Mouse (Mus musculus): ENCODE data around the gene Etv1. TPM values are rescaled to one million over a fixed set of nuclear protein-coding genes. Genes with fewer than 3 reads are reported as not detected.
A peak's percentile ranks its signal among the peaks of the same experiment; 100 is the strongest.

The Etv1 gene
- polyA plus RNA-seq, 1 experiment from 2014 or later, result 42.1 TPM

DNA sequence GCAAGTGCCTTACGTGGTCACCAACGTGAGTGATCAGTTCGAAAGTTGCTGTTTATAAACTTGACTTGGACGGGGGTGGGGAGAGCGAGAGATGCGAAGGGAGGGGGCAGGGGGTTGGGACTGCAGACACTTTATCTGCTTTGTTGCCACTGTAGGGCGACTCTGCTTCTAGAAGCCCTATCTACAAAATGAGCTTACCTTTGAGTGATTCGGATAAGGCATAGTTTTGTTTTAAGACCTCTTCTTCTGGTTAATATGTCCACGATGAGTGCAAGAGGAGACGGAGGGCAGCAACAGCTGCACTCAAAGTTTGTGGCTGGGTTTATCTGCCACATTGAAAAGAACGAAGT is 1.8 kb downstream of the Etv1 start:
- H3K9ac ChIP-seq (ENCODE audit: low read length), result peak overlapping the region; percentile 76

DNA sequence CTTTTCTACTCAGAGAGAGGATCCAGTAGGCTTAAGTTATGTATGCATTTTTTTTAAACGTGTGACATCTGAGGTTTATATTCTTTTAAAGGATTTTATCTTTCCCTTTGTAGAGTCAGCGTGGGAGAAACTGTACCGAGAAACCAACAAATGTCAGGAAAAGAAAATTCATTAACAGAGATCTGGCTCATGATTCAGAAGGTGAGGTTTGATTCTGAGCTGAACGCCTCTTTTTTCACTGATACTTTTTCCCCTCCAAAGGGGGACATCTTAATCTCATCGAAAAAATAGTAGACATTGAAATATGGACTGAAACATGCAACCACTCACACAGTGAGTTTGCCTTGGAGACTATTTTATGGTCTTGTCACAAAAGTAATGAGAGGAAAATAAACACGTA is 2.5 kb downstream of the Etv1 start:
- H3K9me3 ChIP-seq (replicated peaks; ENCODE audit: control insufficient read depth, low read length), result no peaks in the 10 kb centered on the region
- peak overlapping the region; percentile 69 for H3K4me3 ChIP-seq (replicated peaks; ENCODE audit: low read length)
- H3K4me2 ChIP-seq (ENCODE audit: low read depth, low read length), result peak overlapping the region; percentile 98
- H3K27ac ChIP-seq (ENCODE audit: low read length), result no peak overlapping the region
- H3K27me3 ChIP-seq (ENCODE audit: control insufficient read depth, insufficient read depth, low read length), result no peaks in the 10 kb centered on the region
- peaks cover 3% of the 10 kb centered on the region for H3K4me1 ChIP-seq (ENCODE audit: control insufficient read depth, insufficient read depth, low read length)
- WGBS, result 25% methylated on average over 6 of the region's 6 CpGs
- no peak overlapping the region for H3K9ac ChIP-seq (ENCODE audit: low read length)
- H3K36me3 ChIP-seq (ENCODE audit: control insufficient read depth, insufficient read depth, low read length), result no peaks in the 10 kb centered on the region
- ATAC-seq (ENCODE audit: insufficient read depth, low FRiP score), result no peak

More for the DNA sequence above, 1.8 kb downstream of the Etv1 start:
- Histone ChIP-seq H3K9me3 (replicated peaks; ENCODE audit: control insufficient read depth, low read length) (no peaks in the 10 kb centered on the region), H3K4me1 (ENCODE audit: control insufficient read depth, insufficient read depth, low read length) (peaks cover 3% of the 10 kb centered on the region), H3K27me3 (ENCODE audit: control insufficient read depth, insufficient read depth, low read length) (no peaks in the 10 kb centered on the region), H3K4me3 (replicated peaks; ENCODE audit: low read length) (peak overlapping the region; percentile 69), H3K4me2 (ENCODE audit: low read depth, low read length) (peak overlapping the region; percentile 98), H3K36me3 (ENCODE audit: control insufficient read depth, insufficient read depth, low read length) (no peaks in the 10 kb centered on the region), H3K27ac (ENCODE audit: low read length) (peak overlapping the region; percentile 98)
- ATAC-seq (ENCODE audit: insufficient read depth, low FRiP score), result no peak
- WGBS, result 1% methylated on average over 11 of the region's 11 CpGs

DNA sequence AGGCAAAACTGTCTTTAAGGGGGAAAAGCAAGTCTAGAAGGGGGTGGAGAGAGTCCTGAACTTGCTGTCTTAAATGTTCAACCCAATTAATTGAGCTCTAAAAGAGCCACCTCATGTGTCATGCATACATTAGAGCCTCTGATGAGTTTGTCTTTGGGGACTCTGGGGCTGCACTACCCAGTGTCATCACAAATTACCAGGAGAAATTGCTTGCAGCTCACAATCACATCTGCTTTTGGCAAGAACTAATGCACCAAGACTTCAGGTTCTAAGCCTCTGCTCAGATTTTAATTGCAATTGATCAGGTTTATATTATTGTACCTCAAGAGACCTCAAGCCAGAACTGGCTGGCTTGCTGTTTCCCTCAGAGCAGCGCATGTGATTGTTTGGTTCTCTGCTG is 4.1 kb downstream of the Etv1 start:
- ATAC-seq (ENCODE audit: insufficient read depth, low FRiP score), result no peak
- H3K4me1 ChIP-seq (ENCODE audit: control insufficient read depth, insufficient read depth, low read length), result peaks cover 9% of the 10 kb centered on the region
- 56% methylated on average over 1 of the region's 1 CpGs for WGBS
- H3K27me3 ChIP-seq (ENCODE audit: control insufficient read depth, insufficient read depth, low read length), result no peaks in the 10 kb centered on the region
- H3K4me3 ChIP-seq (replicated peaks; ENCODE audit: low read length), result peak overlapping the region; percentile 15
- H3K9me3 ChIP-seq (replicated peaks; ENCODE audit: control insufficient read depth, low read length), result no peaks in the 10 kb centered on the region
- H3K9ac ChIP-seq (ENCODE audit: low read length), result no peak overlapping the region
- H3K36me3 ChIP-seq (ENCODE audit: control insufficient read depth, insufficient read depth, low read length), result no peaks in the 10 kb centered on the region
- H3K27ac ChIP-seq (ENCODE audit: low read length), result no peak overlapping the region
- peak overlapping the region; percentile 28 for H3K4me2 ChIP-seq (ENCODE audit: low read depth, low read length)

DNA sequence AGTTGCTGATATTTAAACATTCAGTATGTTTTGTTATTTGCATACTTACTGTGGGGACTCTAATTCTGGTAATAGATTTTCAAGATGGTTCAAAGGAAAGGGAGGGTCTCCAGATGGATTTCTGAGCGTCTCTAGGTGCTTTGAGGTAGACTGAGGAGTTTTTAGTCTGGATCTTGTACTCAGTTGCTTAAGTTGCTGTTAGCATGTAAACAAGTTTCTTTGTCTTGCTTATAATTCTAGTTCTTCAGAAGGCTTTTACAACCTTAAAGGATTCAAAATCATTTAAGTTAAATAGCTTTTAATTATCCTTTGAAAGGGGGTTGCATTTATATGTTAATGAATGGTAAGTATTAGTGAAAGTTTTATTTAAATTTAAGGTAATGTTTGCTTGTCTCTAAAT is 5.0 kb downstream of the Etv1 start:
- no peaks in the 10 kb centered on the region for H3K36me3 ChIP-seq (ENCODE audit: control insufficient read depth, insufficient read depth, low read length)
- no peak overlapping the region for H3K27ac ChIP-seq (ENCODE audit: low read length)
- 0 out of 2 replicates have a peak overlapping the region, but pooled peaks have one; percentile 2 for H3K4me2 ChIP-seq (ENCODE audit: low read depth, low read length)
- no peak for ATAC-seq (ENCODE audit: insufficient read depth, low FRiP score)
- H3K4me3 ChIP-seq (replicated peaks; ENCODE audit: low read length), result no peak overlapping the region
- 28% methylated on average over 1 of the region's 1 CpGs for WGBS
- no peak overlapping the region for H3K9ac ChIP-seq (ENCODE audit: low read length)
- H3K9me3 ChIP-seq (replicated peaks; ENCODE audit: control insufficient read depth, low read length), result no peaks in the 10 kb centered on the region
- no peaks in the 10 kb centered on the region for H3K27me3 ChIP-seq (ENCODE audit: control insufficient read depth, insufficient read depth, low read length)
- peaks cover 14% of the 10 kb centered on the region for H3K4me1 ChIP-seq (ENCODE audit: control insufficient read depth, insufficient read depth, low read length)

DNA sequence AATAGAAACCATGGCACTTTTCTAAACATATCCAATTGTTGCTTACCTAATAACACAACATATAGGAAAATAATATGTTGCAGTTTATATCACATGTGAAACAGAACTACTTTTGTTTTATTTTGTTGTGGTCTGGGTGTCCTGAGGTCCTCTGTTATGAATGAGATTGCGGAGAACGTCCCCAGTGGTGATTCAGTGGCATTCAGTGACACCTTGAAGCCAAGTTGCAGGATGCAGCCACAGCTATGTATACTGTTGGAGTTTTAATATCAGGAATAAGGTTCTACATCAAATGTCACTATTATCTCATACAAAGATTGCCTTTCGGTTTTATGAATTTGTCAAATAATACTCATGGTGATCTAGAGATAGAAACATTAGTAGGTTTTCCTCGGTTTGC is 7.4 kb downstream of the Etv1 start:
- 80% methylated on average over 4 of the region's 4 CpGs for WGBS
- H3K4me2 ChIP-seq (ENCODE audit: low read depth, low read length), result no peak overlapping the region
- H3K4me1 ChIP-seq (ENCODE audit: control insufficient read depth, insufficient read depth, low read length), result peaks cover 11% of the 10 kb centered on the region
- H3K9me3 ChIP-seq (replicated peaks; ENCODE audit: control insufficient read depth, low read length), result no peaks in the 10 kb centered on the region
- no peak for ATAC-seq (ENCODE audit: insufficient read depth, low FRiP score)
- H3K27me3 ChIP-seq (ENCODE audit: control insufficient read depth, insufficient read depth, low read length), result no peaks in the 10 kb centered on the region
- H3K27ac ChIP-seq (ENCODE audit: low read length), result no peak overlapping the region
- H3K36me3 ChIP-seq (ENCODE audit: control insufficient read depth, insufficient read depth, low read length), result no peaks in the 10 kb centered on the region
- no peak overlapping the region for H3K9ac ChIP-seq (ENCODE audit: low read length)
- no peak overlapping the region for H3K4me3 ChIP-seq (replicated peaks; ENCODE audit: low read length)

DNA sequence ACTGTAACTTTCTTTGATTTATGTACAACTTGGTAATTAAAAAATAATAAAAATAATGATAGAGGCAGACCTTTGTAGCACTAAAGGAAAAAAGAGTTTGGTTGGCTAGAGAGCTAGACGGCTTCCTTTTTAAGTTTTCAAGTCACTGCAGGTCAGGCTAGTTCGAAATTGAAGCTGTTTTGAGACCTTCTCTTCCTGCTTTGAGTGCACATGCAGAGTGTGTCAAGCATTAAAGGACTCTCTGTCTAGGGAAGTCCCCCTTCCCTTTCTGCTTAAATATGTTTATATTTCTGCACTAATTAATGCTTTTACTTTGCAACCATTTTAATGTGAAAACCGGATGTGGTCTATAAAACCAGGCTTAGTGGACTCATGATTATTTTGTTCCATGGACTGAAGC is 8.5 kb downstream of the Etv1 start:
- no peak for ATAC-seq (ENCODE audit: insufficient read depth, low FRiP score)
- H3K4me2 ChIP-seq (ENCODE audit: low read depth, low read length), result 0 out of 2 replicates have a peak overlapping the region, but pooled peaks have one; percentile 41
- peak overlapping the region; percentile 62; the same call in 1 of the 2 replicates for H3K27ac ChIP-seq (ENCODE audit: low read length)
- no peaks in the 10 kb centered on the region for H3K36me3 ChIP-seq (ENCODE audit: control insufficient read depth, insufficient read depth, low read length)
- H3K4me3 ChIP-seq (replicated peaks; ENCODE audit: low read length), result no peak overlapping the region
- H3K9ac ChIP-seq (ENCODE audit: low read length), result no peak overlapping the region
- 46% methylated on average over 3 of the region's 3 CpGs for WGBS
- H3K9me3 ChIP-seq (replicated peaks; ENCODE audit: control insufficient read depth, low read length), result no peaks in the 10 kb centered on the region
- H3K4me1 ChIP-seq (ENCODE audit: control insufficient read depth, insufficient read depth, low read length), result peaks cover 11% of the 10 kb centered on the region
- no peaks in the 10 kb centered on the region for H3K27me3 ChIP-seq (ENCODE audit: control insufficient read depth, insufficient read depth, low read length)

DNA sequence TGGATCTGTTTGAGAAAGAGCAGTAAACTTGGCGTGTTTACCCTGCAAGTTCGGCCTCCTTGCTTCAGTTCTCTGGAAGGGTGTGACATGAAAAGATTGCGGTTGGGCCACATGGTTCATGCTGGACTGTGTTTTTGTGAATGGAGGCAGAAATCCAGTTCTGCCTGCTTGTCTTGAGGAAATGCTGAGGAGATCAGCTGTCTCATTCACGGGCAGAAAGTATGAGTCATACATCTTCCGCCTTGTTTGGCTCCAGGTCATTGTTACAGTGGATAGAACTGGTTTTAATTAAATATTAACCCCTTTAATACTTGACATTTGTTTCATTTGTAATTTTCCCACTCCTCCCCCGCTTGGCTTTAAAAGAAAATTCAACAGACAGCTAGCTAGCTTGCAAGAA is 9.4 kb downstream of the Etv1 start:
- H3K4me1 ChIP-seq (ENCODE audit: control insufficient read depth, insufficient read depth, low read length), result peaks cover 11% of the 10 kb centered on the region
- no peaks in the 10 kb centered on the region for H3K27me3 ChIP-seq (ENCODE audit: control insufficient read depth, insufficient read depth, low read length)
- H3K4me3 ChIP-seq (replicated peaks; ENCODE audit: low read length), result peak overlapping the region; percentile 5; the same call in 1 of the 2 replicates
- no peak overlapping the region for H3K9ac ChIP-seq (ENCODE audit: low read length)
- ATAC-seq (ENCODE audit: insufficient read depth, low FRiP score), result peak; percentile 97
- WGBS, result 15% methylated on average over 6 of the region's 6 CpGs
- H3K4me2 ChIP-seq (ENCODE audit: low read depth, low read length), result peak overlapping the region; percentile 41
- peak overlapping the region; percentile 67 for H3K27ac ChIP-seq (ENCODE audit: low read length)
- H3K9me3 ChIP-seq (replicated peaks; ENCODE audit: control insufficient read depth, low read length), result no peaks in the 10 kb centered on the region
- no peaks in the 10 kb centered on the region for H3K36me3 ChIP-seq (ENCODE audit: control insufficient read depth, insufficient read depth, low read length)

DNA sequence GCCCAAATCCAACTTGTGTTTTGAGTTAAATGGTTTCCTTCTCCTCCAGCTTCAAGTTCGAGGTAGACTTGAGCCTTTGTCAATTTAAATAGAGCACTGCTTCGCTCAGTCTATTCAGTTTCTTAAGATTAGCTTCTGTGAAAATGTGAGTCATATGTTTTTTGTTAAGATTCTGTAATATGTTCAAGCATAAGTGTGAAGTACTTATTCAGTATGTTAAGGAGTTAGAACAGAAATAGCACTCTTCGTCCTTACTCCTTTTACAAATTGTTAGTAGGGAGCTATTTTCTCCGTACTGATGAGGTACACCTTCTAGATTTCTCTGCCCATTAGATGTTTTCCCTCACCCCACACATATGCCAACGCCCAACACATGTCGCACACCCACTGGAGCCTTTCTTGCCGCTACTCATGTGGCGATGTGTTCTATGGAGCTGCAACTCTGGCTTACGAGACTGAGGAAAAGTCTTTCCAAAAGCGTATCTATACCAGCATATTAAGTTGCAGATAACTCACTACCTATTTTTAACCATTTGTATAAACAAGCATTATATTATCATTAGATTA is 10.7 kb downstream of the Etv1 start:
- no peak overlapping the region for H3K27ac ChIP-seq (ENCODE audit: low read length)
- H3K4me1 ChIP-seq (ENCODE audit: control insufficient read depth, insufficient read depth, low read length), result peaks cover 11% of the 10 kb centered on the region
- H3K27me3 ChIP-seq (ENCODE audit: control insufficient read depth, insufficient read depth, low read length), result no peaks in the 10 kb centered on the region
- H3K4me3 ChIP-seq (replicated peaks; ENCODE audit: low read length), result no peak overlapping the region
- no peaks in the 10 kb centered on the region for H3K36me3 ChIP-seq (ENCODE audit: control insufficient read depth, insufficient read depth, low read length)
- 90% methylated on average over 10 of the region's 10 CpGs for WGBS
- H3K9ac ChIP-seq (ENCODE audit: low read length), result no peak overlapping the region
- no peaks in the 10 kb centered on the region for H3K9me3 ChIP-seq (replicated peaks; ENCODE audit: control insufficient read depth, low read length)
- no peak overlapping the region for H3K4me2 ChIP-seq (ENCODE audit: low read depth, low read length)
- ATAC-seq (ENCODE audit: insufficient read depth, low FRiP score), result no peak

DNA sequence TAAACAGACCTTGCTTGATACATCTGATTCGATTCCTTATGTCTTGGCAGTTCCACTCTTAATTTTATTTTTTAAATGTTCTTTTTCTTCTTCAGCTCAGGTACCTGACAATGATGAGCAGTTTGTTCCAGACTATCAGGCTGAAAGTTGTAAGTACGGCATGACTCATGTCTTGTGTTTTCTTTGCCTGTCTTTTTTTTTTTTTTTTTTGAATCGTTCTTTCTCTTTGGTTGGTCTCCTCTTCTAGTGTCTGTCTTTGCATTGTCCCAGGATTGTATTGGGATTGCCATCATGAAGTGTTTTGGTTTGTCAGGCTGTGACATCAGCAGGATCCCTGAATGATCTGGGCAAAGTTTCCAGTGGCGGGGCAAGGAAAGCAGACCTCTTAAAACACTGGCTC is 13.9 kb downstream of the Etv1 start:
- Histone ChIP-seq H3K27ac (ENCODE audit: low read length) (no peak overlapping the region), H3K4me3 (replicated peaks; ENCODE audit: low read length) (no peak overlapping the region), H3K36me3 (ENCODE audit: control insufficient read depth, insufficient read depth, low read length) (no peaks in the 10 kb centered on the region), H3K4me1 (ENCODE audit: control insufficient read depth, insufficient read depth, low read length) (peaks cover 7% of the 10 kb centered on the region), H3K9ac (ENCODE audit: low read length) (no peak overlapping the region), H3K27me3 (ENCODE audit: control insufficient read depth, insufficient read depth, low read length) (no peaks in the 10 kb centered on the region), H3K4me2 (ENCODE audit: low read depth, low read length) (no peak overlapping the region), H3K9me3 (replicated peaks; ENCODE audit: control insufficient read depth, low read length) (no peaks in the 10 kb centered on the region)
- no peak for ATAC-seq (ENCODE audit: insufficient read depth, low FRiP score)
- WGBS, result 63% methylated on average over 4 of the region's 4 CpGs

Measured in stomach, embryonic 16.5 days (tissue).